Mouse (Mus musculus) lung, postnatal 0 days (tissue): Measurements from ENCODE around the gene Hoxa1. TPM values are rescaled to one million over a fixed set of nuclear protein-coding genes. Genes with fewer than 3 reads are reported as not detected.

ENCODE experiments used
- ATAC-seq: fragments of 200-750 bp; cut with Nextera tagmentation; 2 replicates; pipeline ENCODE4 v1.8.0; 2017; ENCODE audit warnings: moderate library complexity
- DNase-seq: peaks from one replicate; pipeline ENCODE4 v3.0.0-alpha.2; 2016; ENCODE audit warnings: low spot score
- H3K27ac ChIP-seq: fragments of 300-500 bp; sonication (generic); 2 replicates; pipeline ENCODE4 v1.5.1; 2014; ENCODE audit warnings: antibody characterized with exemption, mild to moderate bottlenecking, low read length, mixed read lengths
- H3K27me3 ChIP-seq: fragments of 300-500 bp; sonication (generic); replicated peaks from 2 replicates; pipeline ENCODE4 v1.6.1; 2014; ENCODE audit warnings: low read length, mixed read lengths; ENCODE audit not compliant: insufficient read depth
- H3K36me3 ChIP-seq: fragments of 300-500 bp; sonication (generic); 2 replicates; pipeline ENCODE4 v1.6.1; 2014; ENCODE audit warnings: low read length, mixed read lengths; ENCODE audit not compliant: insufficient read depth
- H3K4me1 ChIP-seq: fragments of 300-500 bp; sonication (generic); 2 replicates; pipeline ENCODE4 v1.6.1; 2014; ENCODE audit warnings: antibody characterized with exemption, low read depth, low read length, mixed read lengths; ENCODE audit not compliant: insufficient read depth
- H3K4me2 ChIP-seq: fragments of 300-500 bp; sonication (generic); replicated peaks from 2 replicates; pipeline ENCODE4 v1.6.1; 2014; ENCODE audit warnings: low read depth, mild to moderate bottlenecking, low read length, moderate library complexity, mixed read lengths
- H3K4me3 ChIP-seq: fragments of 300-500 bp; sonication (generic); 2 replicates; pipeline ENCODE4 v1.5.1; 2014; ENCODE audit warnings: low read depth, low read length
- H3K9ac ChIP-seq: fragments of 300-500 bp; sonication (generic); replicated peaks from 2 replicates; pipeline ENCODE4 v1.6.1; 2014; ENCODE audit warnings: low read depth, mild to moderate bottlenecking
- H3K9me3 ChIP-seq: fragments of 300-500 bp; sonication (generic); 2 replicates; pipeline ENCODE4 v1.6.1; 2016; ENCODE audit warnings: low read length, mixed read lengths
- CTCF ChIP-seq: IDR thresholded peaks from 2 replicates; pipeline ENCODE4 v1.5.1; 2016; ENCODE audit warnings: antibody characterized with exemption, mild to moderate bottlenecking
- EP300 ChIP-seq: IDR thresholded peaks from 2 replicates; pipeline ENCODE4 v1.6.1; 2016; ENCODE audit warnings: antibody characterized with exemption, mild to moderate bottlenecking, control low read depth
- WGBS: fragments of 180-500 bp; shearing (Covaris S2); extraction: QIAGEN DNeasy Blood & Tissue Kit; methylation state at CpG from one replicate; pipeline ENCODE4 v1.1.7; 2014; 5-methylcytosine and 5-hydroxymethylcytosine counted together
- polyA plus RNA-seq: library from polyadenylated mRNA; unstranded; fragments of >200 nt; fragmentation: Nextera tagmentation; extraction: Ambion mirVana; gene quantifications from 2 replicates; pipeline ENCODE4 v1.2.1, GENCODE M21; 2015

Gene Hoxa1
- polyA plus RNA-seq, 1 experiment from 2014 or later = 1.0 TPM

GRCm38 (mm10) chr6:52185222-52185621 lies 27.1 kb upstream of the Hoxa1 start:
- peak; percentile 73 for DNase-seq
- H3K4me3 ChIP-seq = 0 out of 2 replicates have a peak overlapping the region, but pooled peaks have one; percentile 8
- H3K4me1 ChIP-seq = peaks cover 9% of the 10 kb centered on the region; the same call in 1 of the 2 replicates
- H3K4me2 ChIP-seq = peak overlapping the region; percentile 29
- no peaks in the 10 kb centered on the region for H3K9me3 ChIP-seq
- no peak overlapping the region for H3K9ac ChIP-seq
- no peak overlapping the region for H3K27ac ChIP-seq
- 2% methylated on average over 19 of the region's 19 CpGs for WGBS
- no peak for TF ChIP-seq EP300
- no peak for TF ChIP-seq CTCF
- H3K36me3 ChIP-seq = no peaks in the 10 kb centered on the region
- ATAC-seq = peak; percentile 11; the same call in 1 of the 2 replicates
- H3K27me3 ChIP-seq = peaks cover 20% of the 10 kb centered on the region

GRCm38 (mm10) chr6:52184668-52185067 lies 26.6 kb upstream of the Hoxa1 start:
- Histone ChIP-seq H3K4me2 (no peak overlapping the region; the same call in 1 of the 2 replicates), H3K9me3 (no peaks in the 10 kb centered on the region), H3K36me3 (no peaks in the 10 kb centered on the region), H3K27me3 (peaks cover 20% of the 10 kb centered on the region), H3K27ac (peak overlapping the region; percentile 26; the same call in 1 of the 2 replicates), H3K4me1 (0 out of 2 replicates have a peak, but pooled peaks cover 6% of the 10 kb centered on the region), H3K9ac (no peak overlapping the region), H3K4me3 (no peak overlapping the region)
- ATAC-seq (no peak), DNase-seq (no peak)
- 31% methylated on average over 5 of the region's 6 CpGs for WGBS
- TF ChIP-seq CTCF = no peak
- TF ChIP-seq EP300 = no peak

- H3K4me1 ChIP-seq = 0 out of 2 replicates have a peak, but pooled peaks cover 6% of the 10 kb centered on the region
- H3K27me3 ChIP-seq = peaks cover 22% of the 10 kb centered on the region
- no peak for ATAC-seq
- no peak for DNase-seq
- no peak overlapping the region for H3K4me2 ChIP-seq
- WGBS = 27% methylated on average over 10 of the region's 10 CpGs
- H3K9me3 ChIP-seq = no peaks in the 10 kb centered on the region
- no peak overlapping the region for H3K9ac ChIP-seq
- H3K27ac ChIP-seq = no peak overlapping the region
- H3K36me3 ChIP-seq = no peaks in the 10 kb centered on the region
- H3K4me3 ChIP-seq = no peak overlapping the region
- TF ChIP-seq EP300 (no peak), CTCF (no peak)
Measured at GRCm38 (mm10) chr6:52183311-52184080, 25.4 kb upstream of the Hoxa1 start.

- Histone ChIP-seq H3K4me2 (no peak overlapping the region), H3K27ac (no peak overlapping the region), H3K4me1 (0 out of 2 replicates have a peak, but pooled peaks cover 6% of the 10 kb centered on the region), H3K4me3 (no peak overlapping the region), H3K9ac (no peak overlapping the region), H3K27me3 (peaks cover 22% of the 10 kb centered on the region), H3K36me3 (no peaks in the 10 kb centered on the region), H3K9me3 (no peaks in the 10 kb centered on the region)
- DNase-seq (no peak), ATAC-seq (no peak)
- 61% methylated on average over 1 of the region's 1 CpGs for WGBS
- TF ChIP-seq EP300 (no peak), CTCF (no peak)
Measured at GRCm38 (mm10) chr6:52182793-52183192, 24.7 kb upstream of the Hoxa1 start.

GRCm38 (mm10) chr6:52182030-52182429 lies 23.9 kb upstream of the Hoxa1 start:
- Histone ChIP-seq H3K9ac (no peak overlapping the region), H3K9me3 (no peaks in the 10 kb centered on the region), H3K4me2 (no peak overlapping the region), H3K4me1 (0 out of 2 replicates have a peak, but pooled peaks cover 6% of the 10 kb centered on the region), H3K27me3 (peaks cover 19% of the 10 kb centered on the region), H3K27ac (no peak overlapping the region), H3K4me3 (no peak overlapping the region), H3K36me3 (no peaks in the 10 kb centered on the region)
- DNase-seq (no peak), ATAC-seq (no peak)
- WGBS = 40% methylated on average over 2 of the region's 2 CpGs
- TF ChIP-seq EP300 (no peak), CTCF (no peak)

GRCm38 (mm10) chr6:52180726-52181125 lies 22.6 kb upstream of the Hoxa1 start:
- ATAC-seq = no peak
- Histone ChIP-seq H3K9ac (0 out of 2 replicates have a peak overlapping the region, but pooled peaks have one; percentile 65), H3K4me1 (0 out of 2 replicates have a peak, but pooled peaks cover 6% of the 10 kb centered on the region), H3K27ac (peak overlapping the region; percentile 39; the same call in 1 of the 2 replicates), H3K36me3 (no peaks in the 10 kb centered on the region), H3K4me3 (no peak overlapping the region), H3K9me3 (no peaks in the 10 kb centered on the region), H3K4me2 (peak overlapping the region; percentile 62), H3K27me3 (peaks cover 15% of the 10 kb centered on the region)
- TF ChIP-seq EP300 (no peak), CTCF (no peak)
- DNase-seq = no peak
- 29% methylated on average over 3 of the region's 3 CpGs for WGBS
